Mouse (Mus musculus): ENCODE results near the gene Fam89b. TPM values are rescaled to one million over a fixed set of nuclear protein-coding genes. Genes with fewer than 3 reads are reported as not detected.
A peak's percentile ranks its signal among the peaks of the same experiment; 100 is the strongest.

The Fam89b gene
- polyA plus RNA-seq, 1 experiment from 2014 or later = 149 TPM

GRCm38 (mm10) chr19:5730314-5731186 lies 1.1 kb upstream of the Fam89b start:
- no peaks in the 10 kb centered on the region for H3K9me3 ChIP-seq
- peak overlapping the region; percentile 73 for H3K9ac ChIP-seq
- H3K4me1 ChIP-seq (replicated peaks) = peaks cover 56% of the 10 kb centered on the region
- H3K27ac ChIP-seq (replicated peaks) = no peak overlapping the region
- ATAC-seq (ENCODE audit: low FRiP score, low read depth) = no peak
- 73% methylated on average over 29 of the region's 29 CpGs for WGBS
- no peaks in the 10 kb centered on the region for H3K27me3 ChIP-seq
- H3K4me2 ChIP-seq = peak overlapping the region; percentile 97
- no peaks in the 10 kb centered on the region for H3K36me3 ChIP-seq
- H3K4me3 ChIP-seq = peak overlapping the region; percentile 81

GRCm38 (mm10) chr19:5728631-5729443 lies 616 bp downstream of the Fam89b start:
- Histone ChIP-seq H3K4me3 (peak overlapping the region; percentile 81), H3K9me3 (no peaks in the 10 kb centered on the region), H3K27me3 (no peaks in the 10 kb centered on the region), H3K4me2 (peak overlapping the region; percentile 97), H3K9ac (peak overlapping the region; percentile 94), H3K36me3 (no peaks in the 10 kb centered on the region), H3K27ac (replicated peaks) (peak overlapping the region; percentile 91), H3K4me1 (replicated peaks) (peaks cover 68% of the 10 kb centered on the region)
- ATAC-seq (ENCODE audit: low FRiP score, low read depth) = peak; percentile 7; the same call in 1 of the 2 replicates
- 4% methylated on average over 37 of the region's 37 CpGs for WGBS

GRCm38 (mm10) chr19:5727701-5728100 lies 1.8 kb downstream of the Fam89b start:
- peak overlapping the region; percentile 81 for H3K4me3 ChIP-seq
- peak overlapping the region; percentile 97 for H3K4me2 ChIP-seq
- peak overlapping the region; percentile 91 for H3K27ac ChIP-seq (replicated peaks)
- WGBS = 4% methylated on average over 14 of the region's 14 CpGs
- H3K36me3 ChIP-seq = 0 out of 2 replicates have a peak, but pooled peaks cover 6% of the 10 kb centered on the region
- H3K9me3 ChIP-seq = no peaks in the 10 kb centered on the region
- H3K4me1 ChIP-seq (replicated peaks) = peaks cover 68% of the 10 kb centered on the region
- H3K27me3 ChIP-seq = no peaks in the 10 kb centered on the region
- peak overlapping the region; percentile 94 for H3K9ac ChIP-seq
- ATAC-seq (ENCODE audit: low FRiP score, low read depth) = no peak

GRCm38 (mm10) chr19:5726961-5727578 lies 2.4 kb downstream of the Fam89b start:
- Histone ChIP-seq H3K4me1 (replicated peaks) (peaks cover 68% of the 10 kb centered on the region), H3K36me3 (0 out of 2 replicates have a peak, but pooled peaks cover 6% of the 10 kb centered on the region), H3K27me3 (no peaks in the 10 kb centered on the region), H3K27ac (replicated peaks) (peak overlapping the region; percentile 53; the same call in 1 of the 2 replicates), H3K4me2 (peak overlapping the region; percentile 97), H3K9me3 (no peaks in the 10 kb centered on the region), H3K9ac (peak overlapping the region; percentile 94), H3K4me3 (peak overlapping the region; percentile 81)
- 80% methylated on average over 15 of the region's 15 CpGs for WGBS
- ATAC-seq (ENCODE audit: low FRiP score, low read depth) = no peak

- WGBS = 12% methylated on average over 49 of the region's 49 CpGs
- no peaks in the 10 kb centered on the region for H3K9me3 ChIP-seq
- H3K4me1 ChIP-seq (replicated peaks) = peaks cover 59% of the 10 kb centered on the region
- no peak for ATAC-seq (ENCODE audit: low FRiP score, low read depth)
- peak within 1 kb of the TSS; percentile 53; the same call in 1 of the 2 replicates for H3K27ac ChIP-seq (replicated peaks)
- peaks cover 13% of the 10 kb centered on the region for H3K36me3 ChIP-seq
- peak within 1 kb of the TSS; percentile 81 for H3K4me3 ChIP-seq
- peak within 1 kb of the TSS; percentile 97 for H3K4me2 ChIP-seq
- no peaks in the 10 kb centered on the region for H3K27me3 ChIP-seq
- H3K9ac ChIP-seq = peak within 1 kb of the TSS; percentile 94
Measured at GRCm38 (mm10) chr19:5725767-5726515, 3.5 kb downstream of the Fam89b start, which contains the start of gene Ehbp1l1. TSS of gene Ehbp1l1 (minus strand) at chr19:5726317.

- H3K27ac ChIP-seq (replicated peaks) = 0 out of 2 replicates have a peak overlapping the region, but pooled peaks have one; percentile 3
- no peak overlapping the region; the same call in 1 of the 2 replicates for H3K9ac ChIP-seq
- no peak for ATAC-seq (ENCODE audit: low FRiP score, low read depth)
- H3K27me3 ChIP-seq = no peaks in the 10 kb centered on the region
- 72% methylated on average over 12 of the region's 12 CpGs for whole genome bisulfite sequencing
- peak overlapping the region; percentile 29 for H3K4me3 ChIP-seq
- peaks cover 21% of the 10 kb centered on the region for H3K36me3 ChIP-seq
- H3K4me2 ChIP-seq = peak overlapping the region; percentile 97
- peaks cover 51% of the 10 kb centered on the region for H3K4me1 ChIP-seq (replicated peaks)
- no peaks in the 10 kb centered on the region for H3K9me3 ChIP-seq
Measured at GRCm38 (mm10) chr19:5725029-5725707, 4.3 kb downstream of the Fam89b start.

GRCm38 (mm10) chr19:5724549-5724941 lies 4.9 kb downstream of the Fam89b start:
- H3K27ac ChIP-seq (replicated peaks) = 0 out of 2 replicates have a peak overlapping the region, but pooled peaks have one; percentile 3
- no peaks in the 10 kb centered on the region for H3K27me3 ChIP-seq
- peaks cover 45% of the 10 kb centered on the region for H3K4me1 ChIP-seq (replicated peaks)
- H3K4me2 ChIP-seq = peak overlapping the region; percentile 97
- ATAC-seq (ENCODE audit: low FRiP score, low read depth) = no peak
- H3K9ac ChIP-seq = no peak overlapping the region; the same call in 1 of the 2 replicates
- no peak overlapping the region for H3K4me3 ChIP-seq
- WGBS = 75% methylated on average over 7 of the region's 7 CpGs
- no peaks in the 10 kb centered on the region for H3K9me3 ChIP-seq
- H3K36me3 ChIP-seq = peaks cover 27% of the 10 kb centered on the region

- 64% methylated on average over 4 of the region's 4 CpGs for WGBS
- H3K9ac ChIP-seq = no peak overlapping the region
- no peak for ATAC-seq (ENCODE audit: low FRiP score, low read depth)
- no peak overlapping the region for H3K4me3 ChIP-seq
- peak overlapping the region; percentile 97; the same call in 1 of the 2 replicates for H3K4me2 ChIP-seq
- H3K9me3 ChIP-seq = no peaks in the 10 kb centered on the region
- H3K36me3 ChIP-seq = peaks cover 29% of the 10 kb centered on the region
- H3K27me3 ChIP-seq = no peaks in the 10 kb centered on the region
- peaks cover 44% of the 10 kb centered on the region for H3K4me1 ChIP-seq (replicated peaks)
- H3K27ac ChIP-seq (replicated peaks) = no peak overlapping the region
Measured at GRCm38 (mm10) chr19:5723934-5724548, 5.4 kb downstream of the Fam89b start.

- Histone ChIP-seq H3K27ac (replicated peaks) (no peak overlapping the region), H3K9ac (no peak overlapping the region), H3K27me3 (no peaks in the 10 kb centered on the region), H3K4me3 (no peak overlapping the region), H3K4me1 (replicated peaks) (peaks cover 35% of the 10 kb centered on the region), H3K9me3 (no peaks in the 10 kb centered on the region), H3K4me2 (no peak overlapping the region), H3K36me3 (peaks cover 38% of the 10 kb centered on the region)
- ATAC-seq (ENCODE audit: low FRiP score, low read depth) = no peak
- 92% methylated on average over 7 of the region's 7 CpGs for WGBS
Measured at GRCm38 (mm10) chr19:5722848-5723425, 6.5 kb downstream of the Fam89b start.

- H3K27me3 ChIP-seq = no peaks in the 10 kb centered on the region
- peaks cover 29% of the 10 kb centered on the region for H3K4me1 ChIP-seq (replicated peaks)
- no peak for ATAC-seq (ENCODE audit: low FRiP score, low read depth)
- no peak overlapping the region for H3K27ac ChIP-seq (replicated peaks)
- H3K9ac ChIP-seq = no peak overlapping the region
- peaks cover 42% of the 10 kb centered on the region for H3K36me3 ChIP-seq
- H3K4me3 ChIP-seq = no peak overlapping the region
- no peaks in the 10 kb centered on the region for H3K9me3 ChIP-seq
- 93% methylated on average over 6 of the region's 6 CpGs for WGBS
- no peak overlapping the region for H3K4me2 ChIP-seq
Measured at GRCm38 (mm10) chr19:5721233-5721632, 8.2 kb downstream of the Fam89b start.

Measured in hindbrain, embryonic 15.5 days (tissue).